Comparison of ENCODE assay signal across 9 mouse cellular contexts in the genomic region with DNA sequence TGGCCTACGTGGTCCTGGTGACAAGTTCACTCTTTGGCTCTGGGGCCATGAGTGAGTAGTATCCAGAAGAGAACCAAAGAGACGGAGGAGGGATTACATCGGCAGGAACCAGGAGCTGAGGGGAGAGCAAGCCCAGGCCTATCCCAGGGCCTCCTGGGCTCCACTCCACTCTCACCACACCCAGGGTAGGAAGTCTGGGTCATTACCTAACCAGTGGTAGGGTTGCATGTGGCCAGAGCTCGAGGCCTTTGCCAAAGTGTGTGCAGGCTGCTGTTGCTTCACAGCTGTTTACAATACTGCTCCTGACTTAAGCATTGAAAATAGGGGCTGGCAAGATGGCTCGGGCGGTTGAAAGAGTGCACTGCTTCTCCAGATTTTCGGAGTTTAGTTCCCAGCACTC. TPM values are rescaled to one million over a fixed set of nuclear protein-coding genes. Genes with fewer than 3 reads are reported as not detected.
DNase-seq lines count a peak whose midpoint lies in the region; ATAC-seq lines count a peak whose summit lies in the region.
"Had no signal": no experiment of that assay in that cellular context is flagged by ENCODE, and none has a peak within 500 bp of the region (broad histone marks: within the 10 kb centered on the region; RNA-seq: fewer than 3 reads in every experiment).

No protein-coding gene starts in this region.

- 86% methylated on average over 7 of the region's 7 CpGs for WGBS in forebrain, embryonic 10.5 days
- 84% methylated on average over 7 of the region's 7 CpGs for WGBS in limb, embryonic 11.5 days
- 83% methylated on average over 7 of the region's 7 CpGs for WGBS in midbrain, embryonic 13.5 days

- peaks cover 59% of the 10 kb centered on the region for H3K4me1 ChIP-seq in forebrain, embryonic 10.5 days
- H3K4me1 ChIP-seq in limb, embryonic 11.5 days (ENCODE audit: control insufficient read depth, insufficient read depth, low read length), result peaks cover 16% of the 10 kb centered on the region
- peaks cover 54% of the 10 kb centered on the region for H3K4me1 ChIP-seq in midbrain, embryonic 13.5 days (replicated peaks)

- H3K9me3 ChIP-seq in forebrain, embryonic 10.5 days, result no peaks in the 10 kb centered on the region
- H3K9me3 ChIP-seq in limb, embryonic 11.5 days (ENCODE audit: control insufficient read depth, low read length), result no peaks in the 10 kb centered on the region
- H3K9me3 ChIP-seq in midbrain, embryonic 13.5 days, result no peaks in the 10 kb centered on the region

- no peaks in the 10 kb centered on the region for H3K27me3 ChIP-seq in forebrain, embryonic 10.5 days (ENCODE audit: poor library complexity, severe bottlenecking)
- H3K27me3 ChIP-seq in limb, embryonic 11.5 days (ENCODE audit: control insufficient read depth, insufficient read depth, low read length), result no peaks in the 10 kb centered on the region
- no peaks in the 10 kb centered on the region for H3K27me3 ChIP-seq in midbrain, embryonic 13.5 days

- peak overlapping the region; percentile 88 for H3K4me3 ChIP-seq in forebrain, embryonic 10.5 days
- no peak overlapping the region; the same call in 1 of the 2 replicates for H3K4me3 ChIP-seq in limb, embryonic 11.5 days (ENCODE audit: low read depth, low read length)
- peak overlapping the region; percentile 99 for H3K4me3 ChIP-seq in midbrain, embryonic 13.5 days (replicated peaks)

- peaks cover 57% of the 10 kb centered on the region for H3K36me3 ChIP-seq in forebrain, embryonic 10.5 days (replicated peaks)
- H3K36me3 ChIP-seq in limb, embryonic 11.5 days (ENCODE audit: control insufficient read depth, insufficient read depth, low read length), result peaks cover 6% of the 10 kb centered on the region
- peaks cover 26% of the 10 kb centered on the region for H3K36me3 ChIP-seq in midbrain, embryonic 13.5 days

- H3K4me2 ChIP-seq in limb, embryonic 11.5 days (ENCODE audit: low read depth, severe bottlenecking), result peak overlapping the region; percentile 95; the same call in 1 of the 2 replicates
- peak overlapping the region; percentile 100 for H3K4me2 ChIP-seq in midbrain, embryonic 13.5 days (replicated peaks)

- DNase-seq in urinary bladder, postnatal 14 days (ENCODE audit: low spot score), result peak; percentile 50
- no peak for DNase-seq in urinary bladder, postnatal 4 days (ENCODE audit: low spot score in 2 of 2)
- DNase-seq in forebrain, embryonic 10.5 days (ENCODE audit: extremely low spot score, low spot score), result no peak
- no peak for DNase-seq in limb, embryonic 11.5 days (ENCODE audit: low spot score)
- DNase-seq in cerebellum, adult 8-10 months, result no peak
- no peak for DNase-seq in left cerebral cortex, postnatal 14 days (ENCODE audit: low spot score in 2 of 2)

- H3K9ac ChIP-seq in limb, embryonic 11.5 days (ENCODE audit: low read length), result peak overlapping the region; percentile 27; the same call in 1 of the 2 replicates
- H3K9ac ChIP-seq in midbrain, embryonic 13.5 days (replicated peaks), result peak overlapping the region; percentile 97

- ATAC-seq in limb, embryonic 11.5 days (ENCODE audit: insufficient number of reproducible peaks, low FRiP score, low TSS enrichment, low read depth), result no peak
- ATAC-seq in midbrain, embryonic 13.5 days, result no peak
- ATAC-seq in megakaryocyte-erythroid progenitor cell, adult 5-6 weeks (replicated peaks; ENCODE audit: low FRiP score, low TSS enrichment, poor library complexity, severe bottlenecking), result no peak

- intact Hi-C loops in left cerebral cortex, postnatal 14 days (cut with DNase I), result loop anchor here (10.0 kb wide), 1 partner anchor 205 kb away; a partner anchor contains a TSS

- H3K27ac ChIP-seq in forebrain, embryonic 10.5 days, result no peak overlapping the region
- no peak overlapping the region for H3K27ac ChIP-seq in limb, embryonic 11.5 days (replicated peaks; ENCODE audit: low read depth, low read length)
- no peak overlapping the region for H3K27ac ChIP-seq in midbrain, embryonic 13.5 days

RNA-seq across cellular contexts. Expression of a gene that starts 1.8 kb away (rescaled TPM):
- 18.5 and 19.6 TPM in 2 replicates for polyA plus RNA-seq in forebrain, embryonic 10.5 days (2016; fragmentation: Nextera tagmentation; extraction: Ambion mirVana)
- 19.0 and 20.5 TPM in 2 replicates for polyA plus RNA-seq in limb, embryonic 11.5 days (2014; fragmentation: Nextera tagmentation; extraction: Ambion mirVana)
- polyA plus RNA-seq in midbrain, embryonic 13.5 days (2015; fragmentation: Nextera tagmentation; extraction: Ambion mirVana), result 18.7 and 21.9 TPM in 2 replicates
- 22.7 and 28.2 TPM in 2 replicates for total RNA-seq in megakaryocyte-erythroid progenitor cell, adult 5-6 weeks (2014; fragmentation: Nextera tagmentation)
- 13.9 and 19.2 TPM in 2 replicates for total RNA-seq in megakaryocyte-erythroid progenitor cell, adult 5-6 weeks (2017)
- 10 to 100 TPM; 21.8 to 22.0 TPM for total RNA-seq in left cerebral cortex, postnatal 14 days (2021)

RNA-seq across cellular contexts. Expression of a gene that starts 25.2 kb away (rescaled TPM):
- polyA plus RNA-seq in forebrain, embryonic 10.5 days (2016; fragmentation: Nextera tagmentation; extraction: Ambion mirVana), result 15.1 and 19.4 TPM in 2 replicates
- polyA plus RNA-seq in limb, embryonic 11.5 days (2014; fragmentation: Nextera tagmentation; extraction: Ambion mirVana), result 17.9 and 19.2 TPM in 2 replicates
- polyA plus RNA-seq in midbrain, embryonic 13.5 days (2015; fragmentation: Nextera tagmentation; extraction: Ambion mirVana), result 149 and 155 TPM in 2 replicates
- 29.7 and 39.9 TPM in 2 replicates for total RNA-seq in megakaryocyte-erythroid progenitor cell, adult 5-6 weeks (2014; fragmentation: Nextera tagmentation)
- total RNA-seq in megakaryocyte-erythroid progenitor cell, adult 5-6 weeks (2017), result 238 and 296 TPM in 2 replicates
- total RNA-seq in left cerebral cortex, postnatal 14 days (2021), result 10 to 100 TPM; 57.2 to 62.3 TPM

RNA-seq across cellular contexts. Expression of a gene that starts 25.2 kb away (rescaled TPM):
- 0.19 and 0.31 TPM in 2 replicates for polyA plus RNA-seq in forebrain, embryonic 10.5 days (2016; fragmentation: Nextera tagmentation; extraction: Ambion mirVana)
- polyA plus RNA-seq in limb, embryonic 11.5 days (2014; fragmentation: Nextera tagmentation; extraction: Ambion mirVana), result 0.25 and 0.27 TPM in 2 replicates
- polyA plus RNA-seq in midbrain, embryonic 13.5 days (2015; fragmentation: Nextera tagmentation; extraction: Ambion mirVana), result 1.1 and 1.3 TPM in 2 replicates
- not detected in 2 replicates for total RNA-seq in megakaryocyte-erythroid progenitor cell, adult 5-6 weeks (2014; fragmentation: Nextera tagmentation)
- not detected in 2 replicates for total RNA-seq in megakaryocyte-erythroid progenitor cell, adult 5-6 weeks (2017)
- 1 to 10 TPM; 3.9 to 4.3 TPM for total RNA-seq in left cerebral cortex, postnatal 14 days (2021)
- total RNA-seq: hematopoietic stem cell, adult 5-6 weeks had no signal

RNA-seq across cellular contexts. Expression of a gene that starts 30.9 kb away (rescaled TPM):
- 22.7 and 36.5 TPM in 2 replicates for polyA plus RNA-seq in forebrain, embryonic 10.5 days (2016; fragmentation: Nextera tagmentation; extraction: Ambion mirVana)
- polyA plus RNA-seq in limb, embryonic 11.5 days (2014; fragmentation: Nextera tagmentation; extraction: Ambion mirVana), result 8.8 and 11.1 TPM in 2 replicates
- 383 and 402 TPM in 2 replicates for polyA plus RNA-seq in midbrain, embryonic 13.5 days (2015; fragmentation: Nextera tagmentation; extraction: Ambion mirVana)
- 21.1 and 27.6 TPM in 2 replicates for total RNA-seq in megakaryocyte-erythroid progenitor cell, adult 5-6 weeks (2014; fragmentation: Nextera tagmentation)
- total RNA-seq in megakaryocyte-erythroid progenitor cell, adult 5-6 weeks (2017), result 6.3 and 6.5 TPM in 2 replicates
- total RNA-seq in left cerebral cortex, postnatal 14 days (2021), result 100 to 1,000 TPM; 119 to 135 TPM

RNA-seq across cellular contexts. Expression of a gene that starts 40.9 kb away (rescaled TPM):
- 265 and 273 TPM in 2 replicates for polyA plus RNA-seq in forebrain, embryonic 10.5 days (2016; fragmentation: Nextera tagmentation; extraction: Ambion mirVana)
- 269 and 275 TPM in 2 replicates for polyA plus RNA-seq in limb, embryonic 11.5 days (2014; fragmentation: Nextera tagmentation; extraction: Ambion mirVana)
- 453 and 491 TPM in 2 replicates for polyA plus RNA-seq in midbrain, embryonic 13.5 days (2015; fragmentation: Nextera tagmentation; extraction: Ambion mirVana)
- total RNA-seq in megakaryocyte-erythroid progenitor cell, adult 5-6 weeks (2014; fragmentation: Nextera tagmentation), result 115 and 146 TPM in 2 replicates
- 101 and 108 TPM in 2 replicates for total RNA-seq in megakaryocyte-erythroid progenitor cell, adult 5-6 weeks (2017)
- 100 to 1,000 TPM; 493 to 512 TPM for total RNA-seq in left cerebral cortex, postnatal 14 days (2021)
